Mouse (Mus musculus) midbrain, embryonic 11.5 days (tissue): Measurements from ENCODE around the gene Parp8. TPM values are rescaled to one million over a fixed set of nuclear protein-coding genes. Genes with fewer than 3 reads are reported as not detected.

Experiments
- ATAC-seq: fragments of 200-750 bp; cut with Nextera tagmentation; 2 replicates; pipeline ENCODE4 v1.8.0; 2017; ENCODE audit warnings: moderate TSS enrichment, moderate library complexity; ENCODE audit not compliant: low FRiP score
- DNase-seq: peaks from one replicate; pipeline ENCODE4 v3.0.0; 2015; ENCODE audit warnings: low spot score; ENCODE audit errors: missing footprints
- H3K27ac ChIP-seq: fragments of 300-500 bp; sonication (generic); 2 replicates; pipeline ENCODE4 v1.5.1; 2014; ENCODE audit warnings: low read depth, low read length
- H3K27me3 ChIP-seq: fragments of 300-500 bp; sonication (generic); 2 replicates; pipeline ENCODE4 v1.6.1; 2014; ENCODE audit warnings: mild to moderate bottlenecking, low read length, moderate library complexity, mixed read lengths; ENCODE audit not compliant: control insufficient read depth, insufficient read depth
- H3K36me3 ChIP-seq: fragments of 300-500 bp; sonication (generic); 2 replicates; pipeline ENCODE4 v1.6.1; 2014; ENCODE audit warnings: mild to moderate bottlenecking, low read length, moderate library complexity, mixed read lengths; ENCODE audit not compliant: control insufficient read depth, insufficient read depth
- H3K4me1 ChIP-seq: fragments of 300-500 bp; sonication (generic); 2 replicates; pipeline ENCODE4 v1.6.1; 2014; ENCODE audit warnings: low read length; ENCODE audit not compliant: control insufficient read depth, insufficient read depth
- H3K4me2 ChIP-seq: fragments of 300-500 bp; sonication (generic); 2 replicates; pipeline ENCODE4 v1.6.1; 2014; ENCODE audit warnings: mild to moderate bottlenecking, moderate library complexity
- H3K4me3 ChIP-seq: fragments of 300-500 bp; sonication (generic); 2 replicates; pipeline ENCODE4 v1.5.1; 2014; ENCODE audit warnings: low read depth, low read length
- H3K9ac ChIP-seq: fragments of 300-500 bp; sonication (generic); 2 replicates; pipeline ENCODE4 v1.6.1; 2014; ENCODE audit warnings: low read length
- H3K9me3 ChIP-seq: fragments of 300-500 bp; sonication (generic); 2 replicates; pipeline ENCODE4 v1.6.1; 2016; ENCODE audit warnings: low read length; ENCODE audit not compliant: control insufficient read depth
- WGBS: fragments of 180-500 bp; shearing (Covaris S2); extraction: QIAGEN DNeasy Blood & Tissue Kit; methylation state at CpG from one replicate; pipeline ENCODE4 v1.1.7; 2014; 5-methylcytosine and 5-hydroxymethylcytosine counted together
- polyA plus RNA-seq: library from polyadenylated mRNA; unstranded; fragments of >200 nt; fragmentation: Nextera tagmentation; extraction: Ambion mirVana; gene quantifications from 2 replicates; pipeline ENCODE4 v1.2.1, GENCODE M21; 2014

Parp8 gene
- polyA plus RNA-seq, 1 experiment from 2014 or later, result 13.3 TPM

- 96% methylated on average over 7 of the region's 7 CpGs for WGBS
- Histone ChIP-seq H3K4me2 (no peak overlapping the region), H3K4me3 (no peak overlapping the region), H3K9ac (no peak overlapping the region), H3K4me1 (no peaks in the 10 kb centered on the region), H3K27me3 (no peaks in the 10 kb centered on the region), H3K27ac (no peak overlapping the region), H3K36me3 (no peaks in the 10 kb centered on the region), H3K9me3 (no peaks in the 10 kb centered on the region)
- no peak for ATAC-seq
- DNase-seq, result no peak
Observed at GRCm38 (mm10) chr13:116986658-116987057, 38.7 kb downstream of the Parp8 start.

- WGBS, result 77% methylated on average over 7 of the region's 7 CpGs
- Histone ChIP-seq H3K4me1 (no peaks in the 10 kb centered on the region), H3K9me3 (no peaks in the 10 kb centered on the region), H3K4me2 (no peak overlapping the region), H3K4me3 (no peak overlapping the region), H3K9ac (no peak overlapping the region), H3K27me3 (no peaks in the 10 kb centered on the region), H3K27ac (no peak overlapping the region), H3K36me3 (no peaks in the 10 kb centered on the region)
- ATAC-seq (no peak), DNase-seq (no peak)
Observed at GRCm38 (mm10) chr13:116974081-116974860, 51.1 kb downstream of the Parp8 start.

- WGBS, result 82% methylated on average over 7 of the region's 7 CpGs
- no peak overlapping the region for H3K4me2 ChIP-seq
- no peaks in the 10 kb centered on the region for H3K4me1 ChIP-seq
- no peaks in the 10 kb centered on the region for H3K27me3 ChIP-seq
- H3K4me3 ChIP-seq, result no peak overlapping the region
- H3K36me3 ChIP-seq, result no peaks in the 10 kb centered on the region
- H3K9me3 ChIP-seq, result no peaks in the 10 kb centered on the region
- ATAC-seq, result no peak
- H3K27ac ChIP-seq, result no peak overlapping the region
- no peak for DNase-seq
- no peak overlapping the region for H3K9ac ChIP-seq
Observed at GRCm38 (mm10) chr13:116973491-116973890, 51.8 kb downstream of the Parp8 start.

GRCm38 (mm10) chr13:116972036-116972611, 53.2 kb downstream of the Parp8 start:
- DNase-seq (no peak), ATAC-seq (no peak)
- Histone ChIP-seq H3K4me2 (no peak overlapping the region), H3K9ac (no peak overlapping the region), H3K27me3 (no peaks in the 10 kb centered on the region), H3K4me1 (no peaks in the 10 kb centered on the region), H3K27ac (no peak overlapping the region), H3K36me3 (no peaks in the 10 kb centered on the region), H3K4me3 (no peak overlapping the region), H3K9me3 (no peaks in the 10 kb centered on the region)
- WGBS, result 91% methylated on average over 7 of the region's 7 CpGs

GRCm38 (mm10) chr13:116970706-116971428, 54.5 kb downstream of the Parp8 start:
- no peaks in the 10 kb centered on the region for H3K4me1 ChIP-seq
- WGBS, result 87% methylated on average over 11 of the region's 11 CpGs
- H3K36me3 ChIP-seq, result no peaks in the 10 kb centered on the region
- H3K4me2 ChIP-seq, result no peak overlapping the region
- DNase-seq (no peak), ATAC-seq (no peak)
- H3K9me3 ChIP-seq, result no peaks in the 10 kb centered on the region
- H3K9ac ChIP-seq, result no peak overlapping the region
- no peaks in the 10 kb centered on the region for H3K27me3 ChIP-seq
- no peak overlapping the region for H3K4me3 ChIP-seq
- no peak overlapping the region for H3K27ac ChIP-seq

- Histone ChIP-seq H3K4me3 (no peak overlapping the region), H3K27ac (no peak overlapping the region), H3K4me2 (no peak overlapping the region), H3K27me3 (no peaks in the 10 kb centered on the region), H3K9me3 (no peaks in the 10 kb centered on the region), H3K36me3 (no peaks in the 10 kb centered on the region), H3K4me1 (no peaks in the 10 kb centered on the region), H3K9ac (no peak overlapping the region)
- 91% methylated on average over 1 of the region's 1 CpGs for WGBS
- ATAC-seq (no peak), DNase-seq (no peak)
Observed at GRCm38 (mm10) chr13:116969650-116970049, 55.7 kb downstream of the Parp8 start.

GRCm38 (mm10) chr13:116968906-116969305, 56.4 kb downstream of the Parp8 start:
- Histone ChIP-seq H3K36me3 (no peaks in the 10 kb centered on the region), H3K27ac (no peak overlapping the region), H3K9ac (no peak overlapping the region), H3K4me2 (no peak overlapping the region), H3K9me3 (no peaks in the 10 kb centered on the region), H3K4me3 (no peak overlapping the region), H3K4me1 (no peaks in the 10 kb centered on the region), H3K27me3 (no peaks in the 10 kb centered on the region)
- 88% methylated on average over 4 of the region's 4 CpGs for WGBS
- DNase-seq (no peak), ATAC-seq (no peak)

GRCm38 (mm10) chr13:116967459-116967858, 57.9 kb downstream of the Parp8 start:
- no peak overlapping the region for H3K4me2 ChIP-seq
- H3K4me3 ChIP-seq, result no peak overlapping the region
- ATAC-seq (no peak), DNase-seq (no peak)
- 90% methylated on average over 3 of the region's 3 CpGs for WGBS
- H3K4me1 ChIP-seq, result no peaks in the 10 kb centered on the region
- H3K9me3 ChIP-seq, result no peaks in the 10 kb centered on the region
- no peak overlapping the region for H3K9ac ChIP-seq
- no peaks in the 10 kb centered on the region for H3K36me3 ChIP-seq
- no peaks in the 10 kb centered on the region for H3K27me3 ChIP-seq
- no peak overlapping the region for H3K27ac ChIP-seq
